17 mouse cellular contexts compared by ENCODE assay signal in the genomic region with DNA sequence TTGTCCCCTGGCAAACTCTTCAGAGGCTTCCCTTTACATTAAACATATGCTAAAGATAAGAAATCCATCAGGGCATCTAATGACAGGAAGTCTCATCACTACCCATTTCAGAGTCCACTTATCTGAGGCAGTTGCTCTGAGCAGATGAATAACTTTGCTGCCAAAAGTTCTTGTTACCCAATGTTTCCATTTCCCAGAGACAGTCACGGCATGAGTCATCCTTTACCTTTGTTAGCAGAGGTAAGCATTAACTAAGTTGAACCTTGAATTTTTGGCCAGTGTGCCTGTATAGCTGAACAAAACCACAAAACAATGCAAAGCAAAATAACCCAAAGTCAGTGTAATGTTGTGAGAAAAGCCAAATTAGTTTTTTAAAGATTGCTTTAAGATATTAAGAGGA.
"Had no signal": no experiment of that assay in that cellular context is flagged by ENCODE, and none has a peak within 500 bp of the region (broad histone marks: within the 10 kb centered on the region; RNA-seq: fewer than 3 reads in every experiment).

No protein-coding gene starts in this region.

- H3K4me3 ChIP-seq: limb, embryonic 15.5 days; liver, embryonic 15.5 days; midbrain, embryonic 10.5 days; myocyte; neural tube, embryonic 12.5 days had no signal

- ATAC-seq: hindbrain, embryonic 16.5 days had no signal

- H3K4me2 ChIP-seq: limb, embryonic 15.5 days; liver, embryonic 15.5 days; lung, embryonic 14.5 days; neural tube, embryonic 12.5 days had no signal

- H3K4me1 ChIP-seq: limb, embryonic 15.5 days; liver, embryonic 15.5 days; midbrain, embryonic 10.5 days; neural tube, embryonic 12.5 days had no signal

- H3K36me3 ChIP-seq: limb, embryonic 15.5 days; liver, embryonic 15.5 days; midbrain, embryonic 10.5 days; neural tube, embryonic 12.5 days had no signal

- H3K9ac ChIP-seq: limb, embryonic 15.5 days; liver, embryonic 15.5 days; lung, embryonic 14.5 days; neural tube, embryonic 12.5 days had no signal

- DNase-seq: layer of hippocampus, adult 9-11 months; layer of hippocampus, postnatal 36 days; lung, embryonic 14.5 days; lung, postnatal 10 days; lung, postnatal 4 days; midbrain, embryonic 14.5 days; right cerebral cortex, postnatal 4 days; spleen, adult 18-20 months; thymus, adult 18-20 months; thymus, postnatal 14 days had no signal

- H3K27me3 ChIP-seq: limb, embryonic 15.5 days; liver, embryonic 15.5 days; neural tube, embryonic 12.5 days had no signal

- H3K27ac ChIP-seq: kidney, postnatal 0 days; limb, embryonic 15.5 days; liver, embryonic 15.5 days; midbrain, embryonic 10.5 days; neural tube, embryonic 12.5 days had no signal

- H3K9me3 ChIP-seq: limb, embryonic 15.5 days; liver, embryonic 15.5 days; midbrain, embryonic 10.5 days; neural tube, embryonic 12.5 days had no signal
